Mouse (Mus musculus): Measurements from ENCODE around the gene Rab38. TPM values are rescaled to one million over a fixed set of nuclear protein-coding genes. Genes with fewer than 3 reads are reported as not detected.

Gene Rab38
- total RNA-seq, 2 experiments from 2014 or later: 0.50 TPM; not detected in 1

GRCm38 (mm10) chr7:88509748-88510147, 79.7 kb downstream of the Rab38 start:
- DNase-seq: no peak
- intact Hi-C loops (cut with DNase I): no loop called here

DNA sequence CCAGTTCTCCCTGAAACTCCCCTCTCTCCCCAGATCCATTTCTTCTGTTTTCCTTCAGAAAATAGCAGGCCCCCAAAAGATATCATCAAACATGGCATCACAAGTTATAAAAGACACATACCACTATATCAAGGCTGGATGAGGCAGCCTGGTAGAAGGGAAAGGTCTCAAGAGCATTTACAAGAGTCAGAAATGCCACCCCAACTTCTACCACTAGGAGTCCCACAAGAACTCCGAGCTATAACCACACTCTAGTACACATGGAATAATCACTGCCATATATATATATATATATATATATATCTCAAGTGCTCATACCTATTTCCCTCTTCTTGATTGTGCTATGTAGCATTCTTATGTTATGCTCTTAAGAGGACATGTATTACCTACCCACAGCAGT, 92.4 kb downstream of the Rab38 start:
- no peak for DNase-seq
- intact Hi-C loops (cut with DNase I): no loop called here

DNA sequence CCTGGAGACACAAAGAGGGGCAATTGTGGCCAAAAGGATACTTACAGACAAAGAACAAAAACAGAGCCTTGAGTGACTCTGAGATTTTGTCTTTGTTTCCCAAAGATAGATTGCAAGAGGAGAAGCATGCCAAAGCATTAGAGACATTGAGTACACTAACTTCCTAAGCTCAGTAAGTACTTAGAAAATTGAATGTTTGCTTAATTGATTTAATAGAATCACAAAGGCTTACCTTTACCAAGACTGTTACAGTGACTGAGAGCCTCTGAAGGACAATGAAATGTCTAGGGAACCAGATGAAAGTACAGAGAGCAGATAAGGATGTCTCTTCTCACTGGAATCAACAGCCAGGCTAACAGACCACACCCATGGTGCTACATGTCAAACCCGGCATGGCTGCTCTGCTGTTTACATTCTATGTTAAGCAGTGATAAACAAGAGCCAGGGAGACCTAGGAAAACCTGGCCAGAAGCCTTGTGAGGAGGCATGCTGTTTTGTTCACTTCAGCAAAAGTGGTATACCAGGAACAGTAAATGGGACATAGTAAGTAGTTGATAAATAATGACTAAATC, 97.1 kb downstream of the Rab38 start:
- intact Hi-C loops (cut with DNase I): no loop called here
- DNase-seq: no peak

DNA sequence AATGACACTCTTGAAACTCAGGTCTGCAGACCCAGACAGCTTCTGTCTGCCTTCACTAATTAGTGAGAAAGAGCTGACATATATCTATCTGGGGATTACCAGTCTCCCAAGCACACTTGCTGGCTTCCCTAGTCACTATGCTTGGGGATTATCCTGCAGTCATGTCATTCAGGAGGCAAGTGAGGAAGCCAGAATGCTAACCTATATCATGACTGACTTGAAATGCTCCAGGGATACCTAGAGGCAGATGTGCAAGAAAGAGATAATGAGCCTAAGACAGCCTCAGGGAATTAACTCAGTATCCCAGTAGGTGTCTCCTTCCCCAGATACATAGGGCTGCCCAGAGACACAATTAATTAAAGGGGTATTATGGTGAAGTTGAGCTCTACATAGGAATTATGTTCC, 106.1 kb downstream of the Rab38 start:
- intact Hi-C loops (cut with DNase I): no loop called here
- no peak for DNase-seq

GRCm38 (mm10) chr7:88536743-88537142, 106.7 kb downstream of the Rab38 start:
- intact Hi-C loops (cut with DNase I): no loop called here
- no peak for DNase-seq

Other genes starting within 250 kb of the Rab38 start
- 10 to 100 TPM; 35.6 to 50.3 TPM for gene Ctsc, start 152.2 kb upstream of the Rab38 start, total RNA-seq (2021)

Measured in heart, postnatal 36 days (tissue).